8 mouse cellular contexts compared by ENCODE assay signal in the genomic region with DNA sequence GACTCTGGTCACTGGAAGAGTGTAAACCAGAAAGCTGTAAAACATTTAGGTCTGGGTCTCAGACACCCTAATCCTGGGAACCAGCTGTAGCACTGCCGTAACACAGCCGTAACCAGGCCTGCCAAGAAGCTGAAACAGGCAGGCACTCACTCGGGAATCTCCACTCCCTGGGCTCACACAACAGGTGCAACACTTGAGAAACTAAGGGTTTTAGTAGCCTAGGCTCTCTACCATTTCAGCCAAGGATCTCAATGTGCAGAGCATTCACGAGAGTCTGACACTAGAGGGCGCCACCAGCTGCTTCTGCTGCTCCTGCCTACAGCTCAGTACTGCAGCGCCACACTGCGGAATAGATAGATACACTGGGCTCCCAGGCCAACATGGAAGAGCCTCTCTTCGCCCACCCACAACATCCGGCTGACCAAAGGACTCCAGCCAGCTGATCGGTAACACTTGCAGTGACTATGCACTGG. TPM values are rescaled to one million over a fixed set of nuclear protein-coding genes. Genes with fewer than 3 reads are reported as not detected.
A peak's percentile ranks its signal among the peaks of the same experiment; 100 is the strongest.
DNase-seq lines count a peak whose midpoint lies in the region; ATAC-seq and TF ChIP-seq lines count a peak whose summit lies in the region.

No protein-coding gene starts in this region.

- no peak for TF ChIP-seq POLR2A in lung, adult 2 months (IDR thresholded peaks at IDR 0.05; ENCODE audit: borderline replicate concordance, extremely low read depth, low read depth, low read length)

- H3K4me2 ChIP-seq in forebrain, embryonic 16.5 days (ENCODE audit: low read length) = peak overlapping the region; percentile 47

- no peak overlapping the region for H3K4me3 ChIP-seq in G1E (ENCODE audit: low read depth, low read length)
- peak overlapping the region; percentile 21 for H3K4me3 ChIP-seq in forebrain, embryonic 16.5 days (replicated peaks; ENCODE audit: low read length)
- H3K4me3 ChIP-seq in layer of hippocampus, adult 2 months = peak overlapping the region; percentile 17
- H3K4me3 ChIP-seq in lung, adult 2 months (replicated peaks; ENCODE audit: extremely low read depth, low read depth, low read length) = no peak overlapping the region

- ATAC-seq in G1E (ENCODE audit: extremely low read depth, insufficient number of reproducible peaks, low FRiP score, poor library complexity, severe bottlenecking) = peak; percentile 15; the same call in 1 of the 2 replicates
- peak; percentile 65 for ATAC-seq in forebrain, embryonic 16.5 days
- peak; percentile 97 for ATAC-seq in neutrophil, adult 5-6 weeks (ENCODE audit: extremely low read depth, insufficient number of reproducible peaks, low FRiP score, poor library complexity, severe bottlenecking)

- no peaks in the 10 kb centered on the region for H3K36me3 ChIP-seq in G1E (replicated peaks)
- H3K36me3 ChIP-seq in forebrain, embryonic 16.5 days (ENCODE audit: control insufficient read depth, insufficient read depth) = no peaks in the 10 kb centered on the region

- peak; percentile 77 for TF ChIP-seq CTCF in G1E (IDR thresholded peaks at IDR 0.05; ENCODE audit: low read depth, low read length)
- TF ChIP-seq CTCF in layer of hippocampus, adult 2 months (conservative IDR thresholded peaks at IDR 0.05) = peak; percentile 98
- TF ChIP-seq CTCF in lung, adult 2 months (IDR thresholded peaks at IDR 0.05; ENCODE audit: insufficient read depth, low read length) = peak; percentile 89

- peak overlapping the region; percentile 39 for H3K9ac ChIP-seq in forebrain, embryonic 16.5 days (replicated peaks; ENCODE audit: low read depth, low read length)

- peak; percentile 40 for DNase-seq in G1E (ENCODE audit: low spot score)
- DNase-seq in cerebellum, adult 11-12 months = peak; percentile 71
- DNase-seq in heart, postnatal 4 days = peak; percentile 92
- DNase-seq in layer of hippocampus, adult 2 months (ENCODE audit: low spot score in 2 of 2) = peak; percentile 72 to 89
- DNase-seq in lung, adult 2 months = peak; percentile 78
- DNase-seq in testis, postnatal 14 days (ENCODE audit: low spot score) = peak; percentile 87

- H3K4me1 ChIP-seq in G1E (ENCODE audit: insufficient read depth, low read depth, low read length) = no peaks in the 10 kb centered on the region; the same call in 1 of the 2 replicates
- peaks cover 12% of the 10 kb centered on the region for H3K4me1 ChIP-seq in forebrain, embryonic 16.5 days (replicated peaks; ENCODE audit: control insufficient read depth, insufficient read depth, low read length)
- H3K4me1 ChIP-seq in lung, adult 2 months (ENCODE audit: control insufficient read depth, insufficient read depth, low read length) = no peaks in the 10 kb centered on the region

- no peaks in the 10 kb centered on the region for H3K9me3 ChIP-seq in G1E (replicated peaks)
- no peaks in the 10 kb centered on the region for H3K9me3 ChIP-seq in forebrain, embryonic 16.5 days (ENCODE audit: control insufficient read depth, low read length)

- H3K27ac ChIP-seq in forebrain, embryonic 16.5 days (ENCODE audit: low read length) = peak overlapping the region; percentile 88
- peak overlapping the region; percentile 92 for H3K27ac ChIP-seq in layer of hippocampus, adult 2 months

- peaks cover 14% of the 10 kb centered on the region for H3K27me3 ChIP-seq in G1E (ENCODE audit: insufficient read depth, low read length)
- no peaks in the 10 kb centered on the region for H3K27me3 ChIP-seq in forebrain, embryonic 16.5 days (replicated peaks; ENCODE audit: control insufficient read depth, insufficient read depth, low read length)

- 13% methylated on average over 10 of the region's 10 CpGs for WGBS in forebrain, embryonic 16.5 days
- 12% methylated on average over 10 of the region's 10 CpGs for WGBS in lung, adult 2 months

RNA-seq across cellular contexts. Expression of a gene that starts 42.0 kb away (rescaled TPM):
- total RNA-seq in G1E (2014; fragmentation: Nextera tagmentation) = not detected in 2 replicates
- total RNA-seq in G1E (2017) = 0.17 TPM in 1 of 2 replicates, not detected in the other
- polyA plus RNA-seq in G1E (2012) = 0.08 TPM in 1 of 2 replicates, not detected in the other
- 0.22 and 0.44 TPM in 2 replicates for polyA plus RNA-seq in forebrain, embryonic 16.5 days (2015; fragmentation: Nextera tagmentation; extraction: Ambion mirVana)
- total RNA-seq in heart, postnatal 4 days (2021) = 1 to 10 TPM in 1 of 2 experiments, under 1 TPM in 1; 0.88 to 1.3 TPM
- total RNA-seq in layer of hippocampus, adult 2 months (2021) = not detected
- polyA plus RNA-seq in lung, adult 2 months (2012; rRNA removed) = 53.4 and 55.7 TPM in 2 replicates
- total RNA-seq in neutrophil, adult 5-6 weeks (2017) = 17.9 and 21.0 TPM in 2 replicates

Comparison
In these comparisons a context has a peak if more than half of its experiments do, and no peak if none do; other contexts are left out.
1. ATAC-seq: peak in every context shown above with its lines; median percentile 97 in neutrophil, adult 5-6 weeks; 65 in forebrain, embryonic 16.5 days; 15 in G1E.
2. DNase-seq: peak in every context shown above with its lines; median percentile 92 in heart, postnatal 4 days; 87 in testis, postnatal 14 days; 80 in layer of hippocampus, adult 2 months; 78 in lung, adult 2 months; 71 in cerebellum, adult 11-12 months; 40 in G1E.
3. H3K4me3 ChIP-seq: peak in forebrain, embryonic 16.5 days (single experiment) and layer of hippocampus, adult 2 months (single experiment); none in G1E (single experiment) and lung, adult 2 months (single experiment).
4. Peak in every context shown above with its lines, with median percentiles within 50 percentile points of each other: CTCF ChIP-seq.